Mouse (Mus musculus): Measurements from ENCODE around the gene Trim23.
"Not testable (repeated sequence)": the region's sequence is repeated elsewhere in the genome, so short reads cannot be mapped to it uniquely, and the experiment has no call there.

Trim23 gene

DNA sequence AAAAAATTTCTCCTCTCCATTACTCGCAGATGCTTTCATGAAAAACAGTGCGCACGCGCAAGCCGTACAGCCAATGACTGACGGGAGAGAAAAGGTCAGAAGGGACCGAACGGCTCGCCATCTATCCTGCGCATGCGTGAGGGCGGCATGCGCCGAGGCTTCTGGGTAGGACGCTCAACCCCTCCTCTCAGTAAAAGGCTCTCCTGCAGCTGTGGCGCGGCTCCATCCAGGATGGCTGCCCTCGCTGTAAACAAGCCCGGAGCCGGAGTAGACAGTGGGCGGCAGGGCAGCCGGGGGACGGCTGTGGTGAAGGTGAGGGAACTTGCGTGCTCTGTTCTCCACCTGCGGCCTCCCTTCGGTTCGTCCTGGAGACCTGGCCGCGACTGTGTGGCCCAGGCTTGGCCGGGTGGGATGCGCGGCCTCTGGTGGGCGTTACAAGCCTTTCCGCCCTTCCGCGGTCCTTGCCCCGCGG is at the start of gene Trim23:
Gene Trim23 (plus strand): TSS at position 148 of the 472 bp plus-strand sequence.
- DNase-seq (ENCODE audit: low read depth, low spot score), result peak; percentile 99

DNA sequence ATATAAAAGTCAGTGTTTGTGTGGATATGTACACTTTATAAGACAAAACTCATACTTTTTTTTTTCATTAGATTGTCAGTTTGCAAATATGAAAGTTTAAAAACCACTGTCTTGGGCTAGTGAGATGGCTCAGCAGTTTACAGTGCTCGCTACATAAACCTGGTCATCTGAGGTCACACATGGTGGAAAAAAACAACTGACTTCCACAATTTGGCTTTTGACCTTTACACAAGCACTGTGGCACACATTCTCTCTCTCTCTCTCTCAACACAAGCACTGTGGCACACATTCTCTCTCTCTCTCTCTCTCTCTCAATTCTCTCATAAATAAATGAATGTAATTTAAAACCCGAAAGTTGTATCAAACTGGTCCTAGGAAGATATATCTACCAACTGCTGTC is 46.0 kb upstream of the Trim23 start:
- no peak for DNase-seq (ENCODE audit: low read depth, low spot score)

DNA sequence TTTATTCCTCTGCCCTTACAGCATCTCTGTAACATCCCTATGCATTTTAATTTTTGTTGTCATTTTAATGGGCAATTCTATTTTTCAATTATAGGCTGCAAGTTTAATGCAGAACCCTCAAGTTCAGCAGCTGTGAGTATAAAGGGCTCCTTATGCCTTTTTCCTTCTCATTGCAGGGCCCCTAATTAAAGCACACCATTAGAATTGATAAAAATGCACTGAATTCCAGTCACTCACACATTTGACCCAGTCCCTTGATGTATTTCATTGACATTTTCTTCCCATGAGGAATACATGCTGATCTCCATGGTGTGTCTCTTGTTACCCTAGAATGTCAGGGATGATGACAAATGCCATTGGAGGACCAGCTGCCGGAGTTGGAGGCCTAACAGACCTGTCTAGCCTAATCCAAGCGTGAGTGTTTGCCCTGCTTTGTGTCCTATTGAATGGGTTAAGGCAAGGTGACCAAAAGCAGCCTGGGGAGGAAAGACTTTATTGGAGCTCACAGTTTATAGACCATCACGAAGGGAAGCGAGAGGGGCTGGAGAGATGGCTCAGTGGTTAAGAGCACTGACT is 44.0 kb upstream of the Trim23 start:
- no peak for DNase-seq (ENCODE audit: low read depth, low spot score)

DNA sequence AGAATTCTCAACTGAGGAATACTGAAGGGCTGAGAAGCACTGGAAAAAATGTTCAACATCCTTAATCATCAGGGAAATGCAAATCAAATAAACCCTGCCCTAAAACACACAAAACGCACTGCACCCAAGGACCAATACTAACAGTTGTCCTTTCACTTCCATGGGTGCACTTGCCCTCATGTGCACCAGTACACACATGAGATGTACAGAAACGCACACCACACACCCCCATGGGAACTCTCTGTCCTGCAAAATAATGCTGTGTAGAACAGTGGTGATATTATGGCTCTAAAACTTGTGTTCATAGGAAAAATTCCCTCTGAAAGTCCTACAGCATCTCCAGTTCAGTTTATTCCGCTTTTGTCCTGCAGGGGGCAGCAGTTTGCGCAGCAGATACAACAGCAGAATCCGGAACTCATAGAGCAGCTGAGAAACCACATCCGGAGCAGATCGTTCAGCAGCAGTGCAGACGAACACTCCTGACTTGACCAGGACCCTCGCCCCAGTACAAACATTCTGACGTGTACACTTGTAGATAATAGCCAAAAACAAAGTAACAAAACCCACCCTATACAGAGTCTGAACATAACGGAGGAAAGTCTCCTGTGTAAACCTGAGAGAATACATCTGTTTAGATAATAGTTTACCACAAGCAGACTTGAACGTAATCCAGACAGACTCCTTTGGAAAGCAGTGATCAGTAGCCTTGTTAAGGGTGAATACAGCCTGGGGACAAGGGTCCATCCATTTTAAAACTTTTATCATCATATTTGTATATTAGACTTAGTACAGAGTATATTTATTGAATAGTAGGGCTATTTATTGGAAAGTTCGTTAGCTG is 39.0 kb upstream of the Trim23 start:
- peak; percentile 85 for DNase-seq (ENCODE audit: low read depth, low spot score)

- DNase-seq (ENCODE audit: low read depth, low spot score), result peak; percentile 21
Observed at GRCm38 (mm10) chr13:104144871-104145270, 33.7 kb upstream of the Trim23 start.

GRCm38 (mm10) chr13:104145646-104146045 is 33.0 kb upstream of the Trim23 start:
- DNase-seq (ENCODE audit: low read depth, low spot score), result no peak

- DNase-seq (ENCODE audit: low read depth, low spot score), result no peak
Observed at GRCm38 (mm10) chr13:104154180-104154579, 24.4 kb upstream of the Trim23 start.

DNA sequence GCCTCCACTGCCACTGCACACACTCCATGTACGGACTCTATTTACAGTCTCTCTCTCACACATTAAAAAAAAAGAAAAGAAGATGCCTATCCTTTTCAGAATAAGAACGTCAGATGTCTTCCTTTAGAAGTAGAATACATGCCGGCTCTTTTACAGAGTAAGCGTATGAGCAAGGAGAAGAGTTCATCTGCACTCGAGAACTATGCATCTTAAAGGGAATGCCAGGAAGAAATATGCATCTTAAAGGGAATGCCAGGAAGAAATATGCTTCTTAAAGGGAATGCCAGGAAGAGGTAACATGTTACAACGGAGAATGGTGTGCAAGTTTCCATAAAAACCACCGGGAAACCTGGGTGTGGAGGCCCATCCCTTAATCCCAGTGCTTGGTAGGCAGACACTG is 23.5 kb upstream of the Trim23 start:
- no peak for DNase-seq (ENCODE audit: low read depth, low spot score)

GRCm38 (mm10) chr13:104155686-104156085 is 22.9 kb upstream of the Trim23 start:
- no peak for DNase-seq (ENCODE audit: low read depth, low spot score)

DNA sequence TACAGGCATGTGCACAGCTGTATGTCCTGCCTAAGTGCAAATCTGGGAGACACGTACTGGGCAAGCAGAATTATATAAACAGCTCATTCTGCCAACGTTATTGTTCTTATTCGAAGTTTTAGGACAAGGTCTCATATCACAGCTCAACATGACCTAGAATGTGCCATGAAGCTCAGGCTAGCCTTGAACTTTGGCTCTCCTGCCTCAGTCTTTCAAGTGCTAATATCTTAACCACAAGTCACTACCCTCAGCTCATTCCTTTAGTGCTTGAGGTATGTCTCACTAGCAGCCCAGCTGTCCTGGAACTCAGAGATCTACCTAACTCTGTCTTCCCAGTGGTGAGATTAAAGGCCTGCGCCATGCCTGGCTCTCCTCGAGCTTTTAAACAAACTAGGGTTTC is 6.9 kb upstream of the Trim23 start:
- peak; percentile 60 for DNase-seq (ENCODE audit: low read depth, low spot score)

DNA sequence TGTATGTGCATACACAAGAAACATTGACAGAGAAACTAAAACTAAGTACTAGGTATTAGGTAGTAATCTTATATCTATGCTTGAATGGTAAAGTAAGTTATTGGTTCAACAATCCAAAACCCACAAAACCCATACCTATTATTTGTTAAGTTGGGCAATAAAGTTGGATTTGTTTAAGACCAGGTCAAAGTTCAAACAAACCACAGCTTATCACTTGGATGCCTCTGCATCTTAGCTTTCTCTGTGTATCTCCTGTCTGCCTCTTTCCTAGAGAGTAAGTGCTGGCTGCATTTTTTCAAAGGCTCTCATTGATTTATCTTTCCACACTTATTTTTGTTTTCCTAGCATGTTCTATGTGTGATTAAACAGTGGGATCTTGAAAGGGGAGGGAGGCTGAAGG is 6.1 kb upstream of the Trim23 start:
- no peak for DNase-seq (ENCODE audit: low read depth, low spot score)

DNA sequence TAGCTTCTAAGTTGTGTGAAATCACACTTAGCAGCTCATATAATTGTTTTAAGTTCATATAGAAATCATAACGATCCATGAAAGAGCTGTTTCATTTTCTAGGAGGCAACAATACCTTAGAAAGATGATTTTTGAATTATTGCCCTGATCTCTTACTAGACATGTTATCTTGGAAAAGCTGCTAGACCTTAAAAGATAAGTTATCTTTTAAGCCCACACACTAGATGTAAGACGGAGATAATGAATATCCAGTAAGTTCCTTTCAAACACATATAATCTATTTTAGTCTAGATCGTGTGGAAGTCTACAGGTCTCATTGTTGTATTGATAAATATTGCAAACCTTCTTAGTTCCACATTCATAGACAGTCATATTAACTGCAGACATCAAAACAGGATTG is 1.7 kb upstream of the Trim23 start:
- DNase-seq (ENCODE audit: low read depth, low spot score), result no peak

DNA sequence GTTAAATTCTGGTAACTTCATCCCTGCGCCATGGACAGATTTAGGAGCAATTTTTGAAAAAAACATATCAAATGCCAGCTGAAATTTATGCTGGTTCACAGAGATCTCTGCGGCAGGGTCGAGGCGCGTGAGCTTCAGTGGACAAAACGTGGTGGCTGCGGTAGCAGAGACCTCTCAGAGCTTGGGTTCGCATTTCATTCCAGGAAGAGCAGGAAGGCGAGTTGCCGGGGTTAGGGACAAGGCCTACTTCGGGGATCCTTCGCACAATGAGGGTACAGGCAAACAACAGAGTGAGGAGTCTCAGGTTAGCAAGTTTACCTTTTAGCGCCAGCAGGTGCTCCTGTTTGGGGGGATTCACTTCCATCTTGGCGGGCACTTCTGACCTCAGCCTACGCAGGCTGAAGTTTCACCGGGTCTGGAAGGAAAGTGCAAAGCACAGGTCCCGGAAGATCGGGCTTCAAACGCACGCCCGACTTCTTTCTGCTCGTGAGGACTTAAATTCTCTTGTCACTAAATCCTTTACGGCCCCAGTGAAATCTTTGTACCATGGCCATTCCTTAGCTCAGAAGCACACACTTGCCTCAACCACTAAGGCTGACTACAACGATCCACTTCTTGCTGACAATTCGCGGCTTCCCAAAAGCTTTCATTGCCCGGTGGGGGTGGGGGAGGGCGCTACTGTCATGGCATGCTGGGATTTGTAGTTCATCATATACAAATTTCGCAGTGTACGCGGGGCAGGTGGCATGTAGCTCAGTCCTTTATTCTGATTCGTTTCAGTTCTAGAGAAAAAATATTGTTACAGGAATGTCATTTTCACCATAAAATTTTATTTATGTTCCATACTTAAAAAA is 574 bp upstream of the Trim23 start, which contains the start of gene Trappc13:
Gene Trappc13 (minus strand): TSS at position 674 of the 854 bp plus-strand sequence.
- peak; percentile 92 for DNase-seq (ENCODE audit: low read depth, low spot score)

DNA sequence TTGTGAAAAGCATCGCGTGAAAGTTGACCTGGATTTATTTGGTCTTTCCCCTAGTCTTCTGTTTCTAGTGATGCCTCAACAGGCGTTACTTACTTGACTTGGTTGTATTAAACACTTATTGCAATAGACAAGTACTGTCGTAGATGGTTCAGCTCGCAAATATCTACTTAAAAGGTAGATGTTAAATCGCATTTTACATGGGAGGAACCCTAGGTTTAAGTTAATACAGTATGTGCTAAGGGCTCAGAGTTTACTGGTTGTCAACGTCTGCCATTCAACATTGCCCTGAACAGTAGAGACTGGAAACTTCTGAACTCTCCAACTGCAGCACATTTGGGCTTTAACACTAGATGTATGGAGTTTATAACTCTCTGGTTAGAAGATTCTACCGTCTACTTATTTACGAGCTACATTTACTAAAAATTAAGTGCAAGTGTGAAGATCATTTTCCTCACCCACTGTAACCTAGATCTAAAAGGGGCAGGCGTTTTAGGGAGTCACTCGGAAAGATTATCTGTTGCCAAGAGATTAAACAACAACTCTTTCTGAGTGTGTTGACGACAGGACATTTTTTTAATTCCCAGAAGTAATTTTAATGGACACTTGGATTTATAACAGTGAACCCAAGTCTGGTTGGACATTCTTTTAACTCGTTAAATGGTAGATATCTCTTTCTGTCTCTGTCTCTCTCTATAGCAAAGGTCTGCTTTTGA is 735 bp downstream of the Trim23 start:
- DNase-seq (ENCODE audit: low read depth, low spot score), result no peak

DNA sequence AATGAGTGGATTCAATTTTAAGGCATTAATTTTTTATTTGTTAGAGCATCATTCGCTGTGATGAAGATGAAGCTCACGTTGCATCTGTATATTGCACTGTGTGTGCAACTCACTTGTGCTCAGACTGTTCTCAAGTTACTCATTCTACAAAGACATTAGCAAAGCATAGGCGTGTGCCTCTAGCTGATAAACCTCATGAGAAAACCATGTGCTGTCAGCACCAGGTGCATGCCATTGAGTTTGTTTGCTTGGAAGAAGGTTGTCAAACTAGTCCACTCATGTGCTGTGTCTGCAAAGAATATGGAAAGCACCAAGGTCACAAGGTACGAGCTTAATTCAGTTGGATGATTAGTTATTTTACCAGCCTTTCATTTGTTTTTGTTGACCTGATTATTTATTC is 8.8 kb downstream of the Trim23 start:
- DNase-seq (ENCODE audit: low read depth, low spot score), result no peak

DNA sequence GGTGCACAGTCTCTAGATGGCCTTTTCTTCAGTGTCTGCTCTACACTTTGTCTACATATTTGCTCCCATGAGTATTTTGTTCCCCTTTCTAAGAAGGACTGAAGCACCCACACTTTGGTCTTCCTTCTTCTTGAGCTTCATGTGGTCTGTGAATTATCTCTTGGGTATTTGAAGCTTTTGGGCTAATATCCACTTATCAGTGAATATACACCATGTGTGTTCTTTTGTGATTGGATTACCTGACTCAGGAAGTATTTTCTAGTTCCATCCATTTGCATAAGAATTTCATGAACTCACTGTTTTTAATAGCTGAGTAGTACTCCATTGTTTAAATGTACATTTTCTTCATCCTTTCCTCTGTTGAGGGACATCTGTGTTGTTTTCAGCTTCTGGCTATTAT is 17.3 kb downstream of the Trim23 start:
- DNase-seq (ENCODE audit: low read depth, low spot score), result not testable (repeated sequence)

GRCm38 (mm10) chr13:104204313-104204712 is 25.7 kb downstream of the Trim23 start:
- DNase-seq (ENCODE audit: low read depth, low spot score), result no peak

DNA sequence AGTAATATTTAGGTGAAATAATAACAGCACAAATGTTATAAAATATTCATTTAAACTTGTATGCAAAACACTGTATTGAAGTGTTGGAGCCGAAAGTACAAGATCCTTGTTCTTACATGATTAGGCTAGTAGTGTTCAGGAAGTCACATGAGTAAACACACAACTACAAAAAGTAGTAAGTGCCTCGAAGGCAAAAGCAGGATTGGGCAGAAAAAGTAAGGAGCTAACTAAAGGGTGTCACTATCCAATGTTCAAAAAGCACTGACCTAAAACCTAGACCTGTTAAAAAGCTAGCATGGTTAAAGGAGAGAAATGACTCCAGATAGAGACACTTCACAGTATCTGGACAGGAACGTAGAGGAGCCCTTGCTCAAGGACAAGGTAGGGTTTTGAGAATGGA is 48.9 kb downstream of the Trim23 start:
- DNase-seq (ENCODE audit: low read depth, low spot score), result no peak

GRCm38 (mm10) chr13:104228384-104229066 is 49.9 kb downstream of the Trim23 start, which contains the start of the genes Cenpk and Ppwd1:
Gene Cenpk (plus strand): TSS chr13:104228611.
Gene Ppwd1 (minus strand): TSS chr13:104228843.
- DNase-seq (ENCODE audit: low read depth, low spot score), result peak; percentile 95

DNA sequence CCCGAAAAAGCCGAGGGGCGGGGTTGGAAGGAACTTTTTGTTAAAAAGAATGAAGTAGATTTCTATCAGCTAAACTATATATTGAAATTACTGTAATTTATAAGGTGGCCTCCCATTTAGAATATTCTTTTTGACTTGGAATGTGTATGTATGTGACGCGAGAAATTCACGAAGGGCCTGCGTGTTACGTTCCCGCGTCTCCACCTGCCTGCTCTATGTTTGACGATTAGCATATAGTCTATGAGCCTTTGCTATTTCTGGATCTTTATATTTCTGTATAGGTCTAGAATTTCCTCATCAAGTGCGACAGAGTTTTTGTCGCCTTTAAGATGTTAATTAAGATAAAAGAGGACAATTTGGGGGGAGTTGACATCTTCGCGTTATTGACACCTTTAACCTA is 50.6 kb downstream of the Trim23 start:
- DNase-seq (ENCODE audit: low read depth, low spot score), result no peak

Data from R1 (cell line).